Mouse (Mus musculus): Measurements from ENCODE around the gene 2310022A10Rik. TPM values are rescaled to one million over a fixed set of nuclear protein-coding genes. Genes with fewer than 3 reads are reported as not detected.
A peak's percentile ranks its signal among the peaks of the same experiment; 100 is the strongest.

2310022A10Rik gene
- polyA plus RNA-seq, 1 experiment from 2014 or later = 12.3 TPM

DNA sequence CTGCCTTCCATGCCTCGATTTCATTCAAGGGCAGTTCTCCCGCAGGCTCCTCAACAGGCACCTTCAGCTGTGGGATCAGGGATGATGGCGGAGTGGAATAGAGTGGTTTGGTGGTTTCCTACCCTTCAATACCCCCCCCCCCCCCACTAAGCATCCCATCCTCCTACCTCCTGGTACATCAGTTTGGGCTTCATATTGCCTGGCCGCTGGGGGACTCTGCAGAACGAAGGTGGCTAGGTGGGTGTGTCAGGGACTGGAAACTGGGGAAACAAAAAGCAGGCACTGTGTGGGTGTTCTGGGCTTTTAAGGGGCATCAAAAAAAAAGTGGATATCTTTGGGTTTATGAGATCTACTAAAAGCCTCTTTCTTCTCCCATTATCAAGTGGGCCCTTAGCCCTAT is 11.1 kb upstream of the 2310022A10Rik start:
- TF ChIP-seq CTCF (IDR thresholded peaks at IDR 0.05) (no peak), EP300 (IDR thresholded peaks at IDR 0.05) (no peak)
- 54% methylated on average over 5 of the region's 5 CpGs for WGBS
- H3K4me2 ChIP-seq (replicated peaks; ENCODE audit: low read depth, low read length) = peak overlapping the region; percentile 92
- ATAC-seq (no peak), DNase-seq (ENCODE audit: low spot score) (no peak)
- H3K4me1 ChIP-seq (ENCODE audit: insufficient read depth, low read depth, low read length) = 0 out of 2 replicates have a peak, but pooled peaks cover 4% of the 10 kb centered on the region
- H3K4me3 ChIP-seq (ENCODE audit: low read depth, low read length) = peak overlapping the region; percentile 43
- H3K27me3 ChIP-seq (replicated peaks; ENCODE audit: insufficient read depth, low read length) = no peaks in the 10 kb centered on the region
- H3K27ac ChIP-seq (ENCODE audit: low read length) = no peak overlapping the region
- H3K36me3 ChIP-seq (ENCODE audit: insufficient read depth, low read length) = 0 out of 2 replicates have a peak, but pooled peaks cover 4% of the 10 kb centered on the region
- H3K9ac ChIP-seq (replicated peaks; ENCODE audit: low read depth) = peak overlapping the region; percentile 62; the same call in 1 of the 2 replicates
- no peaks in the 10 kb centered on the region for H3K9me3 ChIP-seq (ENCODE audit: low read length)

DNA sequence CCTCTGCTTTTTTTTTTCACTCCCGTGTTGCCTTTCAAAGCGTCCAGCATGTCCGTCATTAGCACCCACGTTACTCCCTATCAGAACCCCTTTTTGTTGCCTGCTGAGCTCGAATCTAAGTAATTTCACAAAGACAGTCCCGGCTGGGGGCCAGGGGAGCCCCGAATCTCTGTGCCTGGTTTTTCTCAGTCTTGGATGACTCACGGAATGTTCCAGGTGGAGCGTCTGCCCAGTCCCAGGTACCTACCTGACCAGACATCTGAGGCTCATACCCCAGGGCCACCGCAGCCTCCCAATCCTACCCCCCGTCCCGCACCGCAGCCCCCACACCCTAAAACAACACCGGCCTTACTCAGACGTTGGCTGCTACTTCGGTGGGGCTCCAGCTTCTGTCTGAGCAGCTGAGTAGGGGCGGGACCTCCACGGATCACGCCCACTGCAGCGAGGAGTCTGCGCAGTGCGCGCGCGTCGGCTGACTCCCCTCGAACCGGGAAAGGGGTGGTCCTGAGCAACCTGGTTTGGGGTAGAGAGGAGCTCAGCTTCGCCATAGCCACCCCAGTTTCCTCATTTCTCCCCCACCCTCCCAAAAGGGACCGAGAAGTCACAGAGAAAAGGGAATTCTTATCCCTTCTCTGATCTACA is 10.5 kb upstream of the 2310022A10Rik start:
- WGBS = 1% methylated on average over 30 of the region's 30 CpGs
- H3K4me3 ChIP-seq (ENCODE audit: low read depth, low read length) = peak overlapping the region; percentile 43
- H3K27me3 ChIP-seq (replicated peaks; ENCODE audit: insufficient read depth, low read length) = no peaks in the 10 kb centered on the region
- H3K9ac ChIP-seq (replicated peaks; ENCODE audit: low read depth) = peak overlapping the region; percentile 62
- no peak overlapping the region for H3K27ac ChIP-seq (ENCODE audit: low read length)
- peak overlapping the region; percentile 92 for H3K4me2 ChIP-seq (replicated peaks; ENCODE audit: low read depth, low read length)
- H3K36me3 ChIP-seq (ENCODE audit: insufficient read depth, low read length) = no peaks in the 10 kb centered on the region
- H3K9me3 ChIP-seq (ENCODE audit: low read length) = no peaks in the 10 kb centered on the region
- peak; percentile 91 for ATAC-seq
- TF ChIP-seq EP300 (IDR thresholded peaks at IDR 0.05) (no peak), CTCF (IDR thresholded peaks at IDR 0.05) (no peak)
- DNase-seq (ENCODE audit: low spot score) = peak; percentile 87
- H3K4me1 ChIP-seq (ENCODE audit: insufficient read depth, low read depth, low read length) = 0 out of 2 replicates have a peak, but pooled peaks cover 4% of the 10 kb centered on the region

DNA sequence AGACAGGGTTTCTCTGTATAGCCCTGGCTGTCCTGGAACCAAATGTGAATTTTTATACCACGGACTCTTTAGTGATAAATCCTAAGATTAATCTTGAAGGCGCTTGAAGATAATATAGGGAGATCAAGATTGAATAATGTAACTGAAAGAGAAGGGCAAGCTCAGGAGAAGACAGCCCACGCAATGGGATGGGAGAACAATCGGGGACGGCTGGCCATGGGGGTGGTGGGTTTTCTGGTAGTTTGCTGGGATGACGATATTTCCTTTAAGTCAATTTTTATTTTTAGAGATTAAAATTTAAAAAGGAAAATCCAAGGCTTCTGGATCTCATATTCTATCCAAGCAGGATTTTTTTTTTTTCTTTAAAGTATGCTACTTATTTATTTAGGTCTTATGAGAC is 10.0 kb upstream of the 2310022A10Rik start:
- ATAC-seq (0 out of 2 replicates have a peak, but pooled peaks have one; percentile 1), DNase-seq (ENCODE audit: low spot score) (no peak)
- Histone ChIP-seq H3K4me1 (ENCODE audit: insufficient read depth, low read depth, low read length) (0 out of 2 replicates have a peak, but pooled peaks cover 4% of the 10 kb centered on the region), H3K4me3 (ENCODE audit: low read depth, low read length) (peak overlapping the region; percentile 43), H3K9ac (replicated peaks; ENCODE audit: low read depth) (peak overlapping the region; percentile 62; the same call in 1 of the 2 replicates), H3K4me2 (replicated peaks; ENCODE audit: low read depth, low read length) (peak overlapping the region; percentile 92), H3K36me3 (ENCODE audit: insufficient read depth, low read length) (no peaks in the 10 kb centered on the region), H3K27me3 (replicated peaks; ENCODE audit: insufficient read depth, low read length) (no peaks in the 10 kb centered on the region), H3K9me3 (ENCODE audit: low read length) (no peaks in the 10 kb centered on the region), H3K27ac (ENCODE audit: low read length) (no peak overlapping the region)
- TF ChIP-seq EP300 (IDR thresholded peaks at IDR 0.05) (no peak), CTCF (IDR thresholded peaks at IDR 0.05) (no peak)
- whole genome bisulfite sequencing = 37% methylated on average over 6 of the region's 6 CpGs

DNA sequence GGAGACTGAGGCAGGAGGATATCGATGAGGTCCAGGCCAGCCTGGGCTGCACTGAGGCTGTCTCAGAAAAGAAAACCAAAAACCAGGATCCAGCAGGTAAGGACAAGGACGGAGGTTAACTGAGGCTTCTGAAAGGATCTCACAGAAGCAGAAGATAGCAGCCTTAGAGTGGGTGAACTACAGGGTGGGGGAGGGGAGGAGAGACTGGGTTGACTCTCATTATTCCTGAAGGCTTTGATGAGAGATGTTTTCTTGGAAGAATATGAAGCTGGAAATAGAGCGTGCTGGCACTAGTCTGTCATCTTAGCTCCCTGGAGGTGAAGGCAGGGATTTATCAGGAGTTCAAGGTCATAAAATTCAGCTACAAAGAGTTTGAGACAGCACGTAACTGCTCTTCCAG is 9.2 kb upstream of the 2310022A10Rik start:
- H3K27ac ChIP-seq (ENCODE audit: low read length) = no peak overlapping the region
- H3K27me3 ChIP-seq (replicated peaks; ENCODE audit: insufficient read depth, low read length) = no peaks in the 10 kb centered on the region
- H3K4me1 ChIP-seq (ENCODE audit: insufficient read depth, low read depth, low read length) = 0 out of 2 replicates have a peak, but pooled peaks cover 4% of the 10 kb centered on the region
- H3K4me3 ChIP-seq (ENCODE audit: low read depth, low read length) = no peak overlapping the region
- no peaks in the 10 kb centered on the region for H3K36me3 ChIP-seq (ENCODE audit: insufficient read depth, low read length)
- no peak for TF ChIP-seq CTCF (IDR thresholded peaks at IDR 0.05)
- TF ChIP-seq EP300 (IDR thresholded peaks at IDR 0.05) = no peak
- 89% methylated on average over 4 of the region's 4 CpGs for WGBS
- no peak overlapping the region for H3K4me2 ChIP-seq (replicated peaks; ENCODE audit: low read depth, low read length)
- no peak overlapping the region for H3K9ac ChIP-seq (replicated peaks; ENCODE audit: low read depth)
- no peak for ATAC-seq
- no peak for DNase-seq (ENCODE audit: low spot score)
- H3K9me3 ChIP-seq (ENCODE audit: low read length) = no peaks in the 10 kb centered on the region

DNA sequence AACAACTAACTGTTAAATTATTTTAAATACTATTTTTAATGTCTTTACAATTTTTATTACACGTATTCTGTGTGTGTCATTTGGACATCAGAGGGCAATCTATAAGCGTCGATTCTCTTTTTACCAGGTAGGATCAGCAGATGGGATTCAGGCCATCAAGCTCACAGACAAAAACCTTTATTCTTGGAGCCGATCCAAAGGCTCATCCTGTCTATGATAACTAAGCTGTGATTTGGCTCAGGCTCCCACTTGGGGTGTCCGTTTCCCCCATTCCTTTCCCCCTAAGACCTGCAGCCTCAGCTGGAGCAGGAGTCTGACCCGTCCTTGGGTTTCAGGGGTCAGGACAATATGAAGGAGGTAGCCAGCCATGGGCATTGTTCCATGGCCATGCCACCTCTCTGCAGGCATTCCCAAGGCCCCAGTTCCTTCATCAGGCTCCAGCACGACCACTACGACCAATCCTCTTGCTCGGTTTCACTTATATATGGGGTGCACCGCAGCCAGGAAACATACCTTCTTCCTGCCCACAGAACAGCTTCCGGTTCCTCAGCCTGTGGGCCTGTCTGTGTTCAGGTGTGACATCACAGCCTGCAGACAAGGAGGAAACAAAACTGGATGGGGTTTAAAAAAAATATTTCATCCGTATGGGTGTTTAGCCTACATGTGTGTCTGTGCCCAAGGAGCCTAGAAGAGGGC is 8.2 kb upstream of the 2310022A10Rik start:
- H3K4me2 ChIP-seq (replicated peaks; ENCODE audit: low read depth, low read length) = no peak overlapping the region
- 63% methylated on average over 12 of the region's 12 CpGs for WGBS
- ATAC-seq (no peak), DNase-seq (ENCODE audit: low spot score) (peak; percentile 18)
- no peak overlapping the region for H3K27ac ChIP-seq (ENCODE audit: low read length)
- H3K9ac ChIP-seq (replicated peaks; ENCODE audit: low read depth) = no peak overlapping the region
- no peaks in the 10 kb centered on the region for H3K9me3 ChIP-seq (ENCODE audit: low read length)
- no peaks in the 10 kb centered on the region for H3K27me3 ChIP-seq (replicated peaks; ENCODE audit: insufficient read depth, low read length)
- no peaks in the 10 kb centered on the region for H3K36me3 ChIP-seq (ENCODE audit: insufficient read depth, low read length)
- no peak overlapping the region for H3K4me3 ChIP-seq (ENCODE audit: low read depth, low read length)
- TF ChIP-seq EP300 (IDR thresholded peaks at IDR 0.05) (no peak), CTCF (IDR thresholded peaks at IDR 0.05) (no peak)
- 0 out of 2 replicates have a peak, but pooled peaks cover 4% of the 10 kb centered on the region for H3K4me1 ChIP-seq (ENCODE audit: insufficient read depth, low read depth, low read length)

DNA sequence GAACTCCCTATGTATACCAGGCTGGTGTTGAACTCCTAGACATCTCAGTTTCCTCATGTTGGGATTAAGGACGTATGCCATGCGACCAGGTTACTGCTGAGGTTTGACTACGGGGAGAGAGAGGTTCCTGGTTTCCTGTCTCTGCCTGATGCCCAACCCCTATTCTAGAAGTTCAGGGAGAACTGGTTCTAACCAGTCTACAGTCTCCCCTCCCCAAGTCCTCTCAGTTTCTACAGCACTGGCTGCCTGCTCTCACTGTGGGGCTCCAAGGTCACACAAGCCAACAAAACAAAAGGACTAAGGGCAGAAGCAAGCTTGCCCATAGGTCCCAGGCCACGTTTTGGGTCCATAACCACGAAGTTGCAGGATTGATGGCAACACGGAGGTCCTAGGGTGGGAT is 3.4 kb upstream of the 2310022A10Rik start:
- Histone ChIP-seq H3K4me1 (ENCODE audit: insufficient read depth, low read depth, low read length) (no peaks in the 10 kb centered on the region; the same call in 1 of the 2 replicates), H3K4me2 (replicated peaks; ENCODE audit: low read depth, low read length) (no peak overlapping the region), H3K4me3 (ENCODE audit: low read depth, low read length) (no peak overlapping the region), H3K36me3 (ENCODE audit: insufficient read depth, low read length) (no peaks in the 10 kb centered on the region), H3K27me3 (replicated peaks; ENCODE audit: insufficient read depth, low read length) (no peaks in the 10 kb centered on the region), H3K9me3 (ENCODE audit: low read length) (no peaks in the 10 kb centered on the region), H3K27ac (ENCODE audit: low read length) (no peak overlapping the region), H3K9ac (replicated peaks; ENCODE audit: low read depth) (no peak overlapping the region)
- ATAC-seq (no peak), DNase-seq (ENCODE audit: low spot score) (no peak)
- 76% methylated on average over 6 of the region's 6 CpGs for WGBS
- TF ChIP-seq EP300 (IDR thresholded peaks at IDR 0.05) = no peak
- no peak for TF ChIP-seq CTCF (IDR thresholded peaks at IDR 0.05)
